Mouse (Mus musculus) C2C12 (cell line): ENCODE results near the gene Fut11. TPM values are rescaled to one million over a fixed set of nuclear protein-coding genes. Genes with fewer than 3 reads are reported as not detected.
A peak's percentile ranks its signal among the peaks of the same experiment; 100 is the strongest.

Experiments
- H3K27me3 ChIP-seq: one replicate; pipeline ENCODE4 v1.6.1; 2011; ENCODE audit not compliant: control insufficient read depth, insufficient read depth, insufficient read length
- H3K36me3 ChIP-seq: one replicate; pipeline ENCODE4 v1.6.1; 2011; ENCODE audit not compliant: control insufficient read depth, insufficient read depth
- H3K4me3 ChIP-seq: one replicate; pipeline ENCODE4 v1.5.1; 2011; ENCODE audit warnings: mild to moderate bottlenecking, control low read depth; ENCODE audit not compliant: poor library complexity, insufficient read depth, severe bottlenecking
- H3K79me2 ChIP-seq: one replicate; pipeline ENCODE4 v1.6.1; 2011; ENCODE audit not compliant: control insufficient read depth, insufficient read depth
- H3K79me3 ChIP-seq: one replicate; pipeline ENCODE4 v1.6.1; 2011; ENCODE audit warnings: low read depth, control low read depth
- H3ac ChIP-seq: one replicate; pipeline ENCODE3; 2011; ENCODE audit warnings: low read depth; ENCODE audit not compliant: control insufficient read depth, insufficient read length
- CEBPB ChIP-seq: IDR thresholded peaks from one replicate; pipeline ENCODE4 v1.6.1; 2011; ENCODE audit warnings: low read depth, mild to moderate bottlenecking, control low read depth, moderate library complexity
- CTCF ChIP-seq: IDR thresholded peaks from one replicate; pipeline ENCODE4 v1.5.1; 2011; ENCODE audit not compliant: control insufficient read depth, insufficient read depth, insufficient read length
- FOSL1 ChIP-seq: IDR thresholded peaks from one replicate; pipeline ENCODE4 v1.8.0; 2011; ENCODE audit warnings: mild to moderate bottlenecking, low read length; ENCODE audit not compliant: poor library complexity, insufficient read depth, severe bottlenecking
- MAX ChIP-seq: IDR thresholded peaks from one replicate; pipeline ENCODE4 v1.6.1; 2011; ENCODE audit warnings: mild to moderate bottlenecking, control low read depth
- MYOD1 ChIP-seq: IDR thresholded peaks from one replicate; pipeline ENCODE4 v1.6.1; 2011; ENCODE audit warnings: low read depth; ENCODE audit not compliant: control insufficient read depth, insufficient read length
- MYOG ChIP-seq: IDR thresholded peaks from one replicate; pipeline ENCODE4 v1.6.1; 2011; ENCODE audit not compliant: control insufficient read depth, insufficient read length; ENCODE audit errors: extremely low read depth
- USF1 ChIP-seq: IDR thresholded peaks from one replicate; pipeline ENCODE4 v1.6.1; 2011; ENCODE audit warnings: low read depth, mild to moderate bottlenecking, control low read depth, moderate library complexity
- polyA plus RNA-seq: library from polyadenylated mRNA; unstranded; fragments of >200 nt; fragmentation: generic; extraction: Trizol; gene quantifications from one replicate; pipeline ENCODE4 v1.2.1, GENCODE M21; 2012; ENCODE audit warnings: missing spikeins

The Fut11 gene
- polyA plus RNA-seq, 1 experiment: 6.3 TPM

- H3K4me3 ChIP-seq: no peak overlapping the region
- peaks cover 14% of the 10 kb centered on the region for H3K79me2 ChIP-seq
- H3ac ChIP-seq: no peak overlapping the region
- H3K27me3 ChIP-seq: no peaks in the 10 kb centered on the region
- peaks cover 56% of the 10 kb centered on the region for H3K36me3 ChIP-seq
- peaks cover 4% of the 10 kb centered on the region for H3K79me3 ChIP-seq
- TF ChIP-seq CTCF (no peak), CEBPB (no peak), MYOG (no peak), MAX (no peak), MYOD1 (no peak), USF1 (no peak), FOSL1 (no peak)
Observed at GRCm38 (mm10) chr14:20735892-20736390, 41.2 kb downstream of the Fut11 start.

GRCm38 (mm10) chr14:20737306-20737705 lies 42.5 kb downstream of the Fut11 start:
- Histone ChIP-seq H3ac (no peak overlapping the region), H3K79me2 (peaks cover 14% of the 10 kb centered on the region), H3K79me3 (peaks cover 4% of the 10 kb centered on the region), H3K36me3 (peaks cover 63% of the 10 kb centered on the region), H3K4me3 (no peak overlapping the region), H3K27me3 (no peaks in the 10 kb centered on the region)
- no peak for TF ChIP-seq MAX
- TF ChIP-seq USF1: no peak
- TF ChIP-seq CTCF: peak; percentile 13
- no peak for TF ChIP-seq MYOG

- Histone ChIP-seq H3K36me3 (peaks cover 72% of the 10 kb centered on the region), H3K27me3 (no peaks in the 10 kb centered on the region), H3ac (no peak overlapping the region), H3K79me3 (no peaks in the 10 kb centered on the region), H3K79me2 (peaks cover 6% of the 10 kb centered on the region), H3K4me3 (no peak overlapping the region)
- TF ChIP-seq MYOD1: no peak
- no peak for TF ChIP-seq FOSL1
- no peak for TF ChIP-seq MAX
- no peak for TF ChIP-seq CEBPB
- no peak for TF ChIP-seq MYOG
- no peak for TF ChIP-seq USF1
- no peak for TF ChIP-seq CTCF
Observed at GRCm38 (mm10) chr14:20738511-20738910, 43.7 kb downstream of the Fut11 start.

- peaks cover 81% of the 10 kb centered on the region for H3K36me3 ChIP-seq
- H3K79me3 ChIP-seq: no peaks in the 10 kb centered on the region
- no peak overlapping the region for H3K4me3 ChIP-seq
- H3K79me2 ChIP-seq: no peaks in the 10 kb centered on the region
- H3ac ChIP-seq: no peak overlapping the region
- no peak for TF ChIP-seq MYOG
- TF ChIP-seq USF1: no peak
- no peak for TF ChIP-seq CTCF
- no peak for TF ChIP-seq MYOD1
- TF ChIP-seq FOSL1: no peak
- TF ChIP-seq MAX: no peak
- TF ChIP-seq CEBPB: no peak
- no peaks in the 10 kb centered on the region for H3K27me3 ChIP-seq
Observed at GRCm38 (mm10) chr14:20741301-20741700, 46.5 kb downstream of the Fut11 start.

GRCm38 (mm10) chr14:20743614-20744013 lies 48.8 kb downstream of the Fut11 start:
- Histone ChIP-seq H3K79me2 (no peaks in the 10 kb centered on the region), H3K36me3 (peaks cover 73% of the 10 kb centered on the region), H3K79me3 (no peaks in the 10 kb centered on the region), H3ac (no peak overlapping the region), H3K4me3 (no peak overlapping the region), H3K27me3 (no peaks in the 10 kb centered on the region)
- TF ChIP-seq MAX: no peak
- no peak for TF ChIP-seq USF1
- no peak for TF ChIP-seq FOSL1
- TF ChIP-seq CTCF: no peak

- Histone ChIP-seq H3K36me3 (peaks cover 78% of the 10 kb centered on the region), H3K79me2 (no peaks in the 10 kb centered on the region), H3K4me3 (no peak overlapping the region), H3K79me3 (no peaks in the 10 kb centered on the region), H3K27me3 (no peaks in the 10 kb centered on the region), H3ac (no peak overlapping the region)
- TF ChIP-seq CTCF (no peak), MYOD1 (no peak), MAX (no peak), FOSL1 (no peak), CEBPB (no peak), MYOG (no peak), USF1 (no peak)
Observed at GRCm38 (mm10) chr14:20746935-20747334, 52.2 kb downstream of the Fut11 start.
